Mouse (Mus musculus) lung, adult 2 months (tissue): Measurements from ENCODE around the gene Rcor2. TPM values are rescaled to one million over a fixed set of nuclear protein-coding genes. Genes with fewer than 3 reads are reported as not detected.

ENCODE experiments used
- DNase-seq: peaks from one replicate; pipeline ENCODE4 v3.0.0; 2022
- H3K4me1 ChIP-seq: fragments of 200-500 bp; 2 replicates; pipeline ENCODE4 v1.6.1; 2011; ENCODE audit warnings: low read length; ENCODE audit not compliant: control insufficient read depth, insufficient read depth
- H3K4me3 ChIP-seq: fragments of 200-500 bp; replicated peaks from 2 replicates; pipeline ENCODE3; 2011; ENCODE audit warnings: low read depth, mild to moderate bottlenecking, control low read depth, low read length; ENCODE audit errors: extremely low read depth
- CTCF ChIP-seq: fragments of 200-500 bp; IDR thresholded peaks from 2 replicates; pipeline ENCODE4 v1.5.1; 2011; ENCODE audit warnings: mild to moderate bottlenecking, low read length, control low read depth; ENCODE audit not compliant: insufficient read depth
- POLR2A ChIP-seq: fragments of 200-500 bp; IDR thresholded peaks from 2 replicates; pipeline ENCODE4 v1.6.1; 2011; ENCODE audit warnings: low read depth, mild to moderate bottlenecking, control low read depth, low read length, borderline replicate concordance; ENCODE audit errors: extremely low read depth
- WGBS: fragments of 180-500 bp; shearing (Covaris S2); methylation state at CpG from one replicate; pipeline ENCODE4 v1.1.7; 2018; 5-methylcytosine and 5-hydroxymethylcytosine counted together
- polyA plus RNA-seq: library from polyadenylated mRNA; depleted of rRNA; stranded (reverse); fragments of >200 nt; gene quantifications from 2 replicates; pipeline ENCODE4 v1.2.3, GENCODE M21; 2012

The Rcor2 gene
- polyA plus RNA-seq, 1 experiment: 1.7 TPM

DNA sequence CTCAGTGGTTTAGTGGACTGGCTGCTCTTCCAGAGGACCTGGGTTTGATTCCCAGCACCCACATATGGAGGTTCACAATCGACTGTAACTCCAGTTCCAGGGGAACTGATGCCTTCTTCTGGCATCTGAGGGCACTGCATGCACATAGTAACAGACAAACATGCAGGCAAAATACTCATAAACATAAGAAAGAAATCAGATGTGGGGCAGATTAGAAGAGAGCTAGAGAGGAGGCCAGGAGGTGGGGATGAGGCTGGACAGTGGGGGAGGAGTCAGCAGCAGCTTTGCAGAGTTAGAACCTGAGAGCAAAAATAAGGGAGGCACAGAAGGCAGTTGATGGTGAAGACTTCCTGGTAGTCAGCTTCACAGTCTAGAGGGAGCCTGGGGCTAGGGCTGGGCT lies 4.5 kb upstream of the Rcor2 start:
- Histone ChIP-seq H3K4me3 (no peak overlapping the region), H3K4me1 (peaks cover 2% of the 10 kb centered on the region; the same call in 1 of the 2 replicates)
- 82% methylated on average over 1 of the region's 1 CpGs for WGBS
- DNase-seq: no peak
- no peak for TF ChIP-seq POLR2A
- TF ChIP-seq CTCF: no peak

DNA sequence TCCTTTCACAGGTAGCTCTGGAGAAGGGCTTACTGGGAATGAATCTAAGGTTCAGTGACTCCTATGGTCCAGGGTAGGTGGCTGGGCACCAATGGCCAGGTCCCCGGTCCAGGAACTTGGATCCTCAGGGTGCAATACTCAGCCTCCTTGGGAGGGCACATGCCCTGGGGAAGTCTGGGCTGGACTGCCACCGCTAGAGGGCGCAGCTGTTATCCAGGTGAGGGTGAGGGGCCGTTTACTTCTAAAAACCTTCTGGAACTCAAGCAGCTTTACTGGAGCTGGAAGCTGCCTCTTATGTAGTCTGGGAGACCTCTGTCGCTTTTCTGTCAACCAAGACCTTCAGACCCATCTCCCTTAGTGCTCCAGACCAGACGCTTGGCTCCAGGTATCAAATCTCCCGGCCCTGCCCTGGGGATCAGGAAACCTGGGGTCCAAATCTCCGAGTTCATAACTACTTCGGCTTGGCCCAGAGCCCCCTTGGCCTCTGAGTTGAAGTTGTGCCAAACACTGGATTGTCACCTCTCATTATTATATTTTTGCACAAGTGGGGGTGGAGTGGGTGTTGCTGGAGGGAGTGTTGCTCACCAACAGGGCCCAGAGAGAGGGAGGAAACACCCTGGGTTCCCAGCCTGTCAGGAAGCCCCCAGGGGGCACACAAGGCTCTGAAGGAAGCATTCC lies 2.9 kb upstream of the Rcor2 start:
- DNase-seq: peak; percentile 85
- 17% methylated on average over 9 of the region's 9 CpGs for WGBS
- TF ChIP-seq CTCF (peak; percentile 90), POLR2A (no peak)

DNA sequence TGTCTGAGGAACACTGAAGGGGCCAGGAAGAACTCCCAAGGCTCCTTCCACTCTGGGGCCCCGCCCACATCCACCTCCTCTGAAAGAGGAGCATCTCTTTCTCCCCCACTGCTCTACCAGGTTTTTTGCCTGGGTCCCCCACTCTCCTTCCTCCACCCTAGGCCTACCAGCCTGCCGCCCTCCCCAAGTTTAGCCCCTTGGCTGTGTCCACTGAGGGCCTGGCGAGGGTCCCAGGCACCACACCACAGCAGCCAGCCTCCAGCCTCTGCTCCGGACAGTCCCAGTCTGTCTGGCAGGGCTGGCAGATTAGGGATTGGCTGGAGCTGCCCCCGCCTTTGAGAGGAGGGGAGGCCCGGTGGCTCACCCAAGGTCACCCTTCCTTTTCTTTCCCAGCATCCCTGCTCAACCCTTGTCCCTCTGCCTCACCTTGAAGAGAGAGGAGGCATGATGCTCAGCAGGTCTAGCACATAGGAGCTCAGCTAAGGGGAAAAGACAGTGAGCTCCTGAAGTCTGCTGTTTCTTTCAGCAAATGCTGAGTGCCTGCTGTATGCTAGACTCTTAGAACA lies 2.3 kb upstream of the Rcor2 start:
- 40% methylated on average over 6 of the region's 6 CpGs for WGBS
- Histone ChIP-seq H3K4me1 (peaks cover 7% of the 10 kb centered on the region), H3K4me3 (no peak overlapping the region)
- TF ChIP-seq CTCF (no peak), POLR2A (no peak)
- no peak for DNase-seq

More for the DNA sequence above, 2.9 kb upstream of the Rcor2 start:
- Histone ChIP-seq H3K4me3 (no peak overlapping the region), H3K4me1 (peaks cover 7% of the 10 kb centered on the region)

DNA sequence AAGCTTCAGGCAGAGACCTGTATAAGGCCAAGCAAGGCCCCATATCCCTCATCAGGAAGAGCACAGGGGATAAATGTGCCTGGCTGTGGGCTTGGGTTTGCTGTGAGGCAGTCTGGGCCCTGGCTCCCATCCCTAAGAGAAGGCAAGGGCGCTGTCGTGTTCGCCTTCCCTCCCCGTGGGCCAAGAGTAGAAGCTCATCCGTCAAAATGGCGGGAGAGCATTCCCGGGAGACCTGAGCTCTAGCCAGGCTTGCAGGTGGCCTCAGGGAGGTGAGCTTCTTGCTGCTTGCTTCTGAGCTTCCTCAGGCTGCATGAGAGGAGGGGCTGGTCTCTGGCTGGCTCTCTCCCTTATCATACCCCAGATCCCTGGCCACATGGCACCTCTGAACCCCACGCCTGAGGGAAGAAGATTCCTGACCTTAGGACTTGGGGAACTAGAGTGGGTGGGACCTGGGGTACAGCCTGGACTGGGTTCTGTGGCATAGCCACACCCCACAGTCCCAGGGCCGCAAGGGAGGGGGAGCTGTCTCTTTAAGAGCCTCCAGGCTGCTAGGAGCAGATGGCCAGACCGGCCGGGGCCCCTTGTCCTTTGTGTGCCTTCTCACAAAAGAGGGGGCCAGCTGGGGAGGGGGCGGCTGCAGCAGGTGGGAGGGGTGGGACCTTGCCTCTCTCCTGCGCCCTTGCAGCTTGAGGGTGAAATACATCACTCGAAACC lies 1.5 kb upstream of the Rcor2 start:
- no peak overlapping the region for H3K4me3 ChIP-seq
- H3K4me1 ChIP-seq: peaks cover 7% of the 10 kb centered on the region
- TF ChIP-seq CTCF (no peak), POLR2A (no peak)
- 53% methylated on average over 14 of the region's 14 CpGs for WGBS
- no peak for DNase-seq

DNA sequence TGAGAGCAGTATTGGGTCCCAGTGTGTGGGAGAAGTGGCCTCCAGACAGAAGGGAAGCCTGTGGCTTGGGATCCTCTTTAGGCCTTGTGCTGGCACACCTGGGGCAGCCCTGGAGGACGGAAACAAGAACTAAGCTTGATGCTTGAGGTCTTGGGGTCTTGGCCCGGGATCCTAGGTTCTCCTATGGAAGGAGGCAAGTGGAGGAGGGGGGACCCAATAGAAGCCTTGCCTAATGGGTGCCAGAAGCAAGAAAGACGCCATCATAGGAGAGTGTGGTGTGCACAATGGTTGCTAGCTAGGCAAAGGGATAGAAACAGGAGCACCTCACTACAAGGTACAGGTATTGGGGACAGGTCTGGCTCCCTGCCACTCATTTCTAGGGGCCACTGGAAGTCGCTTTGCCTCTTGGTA lies 699 bp upstream of the Rcor2 start:
- no peak for TF ChIP-seq CTCF
- no peak for TF ChIP-seq POLR2A
- peaks cover 7% of the 10 kb centered on the region for H3K4me1 ChIP-seq
- DNase-seq: no peak
- WGBS: 75% methylated on average over 4 of the region's 4 CpGs
- H3K4me3 ChIP-seq: no peak overlapping the region

DNA sequence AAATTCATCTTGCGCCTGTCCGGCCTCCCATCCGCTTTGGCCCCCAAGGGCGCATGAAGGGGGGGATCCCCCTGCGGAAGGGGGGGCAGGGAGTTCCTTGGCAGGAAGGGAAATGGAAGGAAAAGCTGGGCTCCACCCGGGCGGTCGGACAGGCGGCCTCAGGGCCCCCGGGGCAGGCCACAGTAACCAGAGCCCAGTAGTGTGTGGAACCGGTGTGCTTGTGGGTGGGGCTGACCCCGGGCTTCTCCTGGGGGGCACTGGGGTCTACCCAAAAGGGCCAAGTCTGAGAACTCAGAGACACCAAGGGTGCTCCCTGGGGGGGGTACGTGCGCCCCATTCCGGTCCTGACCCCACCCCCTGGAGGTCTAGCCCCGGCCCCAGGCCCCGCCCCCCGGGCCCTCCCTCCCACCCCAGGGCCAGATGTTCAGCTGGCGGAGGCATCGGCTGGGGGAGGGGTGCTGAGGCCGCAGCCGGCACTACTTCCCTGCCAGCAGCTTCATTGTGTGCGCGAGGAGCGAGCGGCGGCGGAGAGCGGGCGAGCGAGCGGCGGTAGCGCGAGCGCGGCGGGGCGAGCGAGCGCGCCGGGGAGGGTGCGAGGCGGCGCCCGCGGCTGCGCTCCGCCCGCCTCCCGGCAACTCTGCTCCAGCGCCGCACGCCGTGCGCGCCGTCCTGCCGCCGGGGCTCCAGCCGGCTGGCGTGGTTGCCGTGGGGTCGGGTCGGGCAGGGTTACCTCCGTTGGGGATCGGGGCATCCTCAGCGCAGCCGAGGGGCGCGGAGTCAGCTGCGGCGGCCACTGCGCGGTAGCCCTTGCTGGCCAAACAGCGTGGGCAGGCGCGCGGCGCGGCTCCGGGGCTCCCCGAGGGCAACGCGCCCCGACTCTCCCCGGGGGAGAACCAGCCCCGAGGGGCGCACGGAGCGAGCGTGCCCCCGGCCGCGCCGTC lies 926 bp downstream of the Rcor2 start:
- peak; percentile 71 for DNase-seq

DNA sequence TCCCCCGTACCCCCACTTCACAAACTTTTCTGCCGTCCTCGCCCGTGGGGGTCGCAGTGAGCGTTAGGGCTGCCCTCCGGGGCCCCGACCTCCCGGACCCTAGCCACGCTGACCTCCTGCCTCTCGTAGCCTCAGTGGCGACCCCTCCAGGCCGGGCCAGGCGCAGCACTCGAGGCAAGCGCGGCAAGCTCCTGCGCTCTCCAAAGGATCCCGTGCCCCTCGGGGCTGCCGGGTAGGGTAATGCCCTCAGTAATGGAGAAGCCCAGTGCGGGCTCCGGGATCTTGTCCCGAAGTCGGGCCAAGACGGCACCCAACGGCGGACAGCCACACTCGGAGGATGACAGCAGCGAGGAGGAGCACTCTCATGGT lies 1.6 kb downstream of the Rcor2 start:
- TF ChIP-seq CTCF (peak; percentile 49; the same call in 1 of the 2 replicates), POLR2A (no peak)
- under 1% methylated on average over 30 of the region's 30 CpGs for WGBS
- DNase-seq: peak; percentile 70
- Histone ChIP-seq H3K4me3 (peak overlapping the region; percentile 59), H3K4me1 (peaks cover 7% of the 10 kb centered on the region)

More for the DNA sequence above, 926 bp downstream of the Rcor2 start:
- peak overlapping the region; percentile 59 for H3K4me3 ChIP-seq
- peaks cover 7% of the 10 kb centered on the region for H3K4me1 ChIP-seq
- under 1% methylated on average over 79 of the region's 97 CpGs for WGBS
- TF ChIP-seq POLR2A (no peak), CTCF (no peak)

DNA sequence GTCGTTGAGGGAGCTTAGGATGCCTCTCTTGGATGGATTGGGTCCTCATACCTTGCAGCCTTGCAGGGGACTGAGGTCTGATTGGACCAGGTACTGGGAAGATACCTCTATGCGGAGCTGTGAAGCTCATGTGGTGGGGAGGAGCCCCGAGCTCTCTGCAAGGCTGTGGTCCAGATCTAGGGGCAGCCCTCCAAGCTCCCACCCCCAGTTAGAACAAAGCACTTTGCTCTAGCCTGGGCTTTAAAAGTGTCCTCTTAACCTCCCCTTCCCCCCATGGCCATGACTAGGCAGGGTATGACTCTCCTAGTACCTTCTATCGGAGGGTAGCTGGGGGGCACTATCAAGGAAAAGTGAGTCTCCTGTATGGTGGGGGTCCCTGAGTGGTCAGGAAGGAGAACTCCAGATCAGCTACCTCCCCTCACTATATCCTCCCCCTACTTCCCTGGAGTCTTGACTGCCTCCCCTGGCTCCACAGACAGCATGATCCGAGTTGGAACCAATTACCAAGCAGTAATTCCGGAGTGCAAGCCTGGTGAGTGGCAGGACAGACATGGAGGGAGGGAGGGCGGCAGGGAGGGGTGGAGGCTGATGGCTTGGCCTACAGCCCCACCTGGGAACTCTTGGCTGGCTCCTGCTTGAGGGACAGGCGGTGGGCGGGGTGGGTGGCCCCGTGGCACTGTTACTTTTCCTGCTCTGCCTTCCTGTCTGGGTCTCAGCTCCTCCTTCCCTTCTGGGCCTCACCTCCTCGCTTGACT lies 2.3 kb downstream of the Rcor2 start:
- TF ChIP-seq CTCF (no peak), POLR2A (no peak)
- WGBS: 30% methylated on average over 11 of the region's 11 CpGs
- Histone ChIP-seq H3K4me1 (peaks cover 7% of the 10 kb centered on the region), H3K4me3 (no peak overlapping the region)
- no peak for DNase-seq

DNA sequence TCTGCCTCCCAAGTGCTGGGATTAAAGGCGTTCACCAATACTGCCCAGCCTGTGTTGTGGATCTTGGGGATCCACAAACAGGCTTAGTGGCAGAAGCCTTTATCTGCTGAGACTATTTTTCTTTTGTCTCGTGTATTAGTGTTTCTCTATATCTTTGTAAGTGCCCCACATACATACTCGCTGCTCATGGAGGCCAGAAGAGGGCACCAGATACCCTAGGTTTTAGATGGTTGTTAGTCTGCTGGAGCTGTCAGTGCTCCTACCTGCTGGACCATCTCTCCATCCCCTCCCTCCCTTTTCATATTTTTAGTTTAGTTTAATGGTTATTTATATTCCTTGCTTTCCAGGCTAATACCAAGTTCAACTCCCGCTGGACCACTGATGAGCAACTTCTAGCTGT lies 6.4 kb downstream of the Rcor2 start:
- Histone ChIP-seq H3K4me1 (peaks cover 5% of the 10 kb centered on the region), H3K4me3 (no peak overlapping the region)
- 92% methylated on average over 4 of the region's 4 CpGs for WGBS
- TF ChIP-seq POLR2A (no peak), CTCF (no peak)
- no peak for DNase-seq
